Mouse (Mus musculus) A20 (cell line): Measurements from ENCODE around the gene Naxd.

Experiments
- DNase-seq: peaks from one replicate; pipeline ENCODE4 v3.0.0-alpha.2; 2011; ENCODE audit warnings: low read depth, low spot score

Gene Naxd

GRCm38 (mm10) chr8:11555720-11556591 lies 58.6 kb downstream of the Naxd start:
- DNase-seq, result peak; percentile 100

- DNase-seq, result peak; percentile 84
These were observed 59.6 kb downstream of the Naxd start for GRCm38 (mm10) chr8:11556691-11557423.

DNA sequence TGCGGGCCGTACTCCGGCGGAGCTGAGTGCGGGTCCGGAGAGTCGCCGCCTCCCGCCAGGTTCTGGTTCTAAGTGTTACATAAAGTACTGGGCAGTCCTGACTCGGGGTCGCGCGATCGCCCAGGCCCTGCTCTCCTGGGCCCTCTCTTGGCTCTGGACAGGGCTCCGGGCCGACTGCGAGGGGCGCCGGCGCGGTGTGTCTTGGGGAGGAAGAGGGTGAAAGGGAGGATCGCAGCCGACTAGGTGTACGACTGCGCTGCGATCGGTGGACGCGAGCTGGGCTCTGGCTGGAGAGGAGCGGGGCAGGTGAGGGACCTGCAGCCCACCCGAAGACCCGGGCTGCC lies 60.1 kb downstream of the Naxd start:
- no peak for DNase-seq

DNA sequence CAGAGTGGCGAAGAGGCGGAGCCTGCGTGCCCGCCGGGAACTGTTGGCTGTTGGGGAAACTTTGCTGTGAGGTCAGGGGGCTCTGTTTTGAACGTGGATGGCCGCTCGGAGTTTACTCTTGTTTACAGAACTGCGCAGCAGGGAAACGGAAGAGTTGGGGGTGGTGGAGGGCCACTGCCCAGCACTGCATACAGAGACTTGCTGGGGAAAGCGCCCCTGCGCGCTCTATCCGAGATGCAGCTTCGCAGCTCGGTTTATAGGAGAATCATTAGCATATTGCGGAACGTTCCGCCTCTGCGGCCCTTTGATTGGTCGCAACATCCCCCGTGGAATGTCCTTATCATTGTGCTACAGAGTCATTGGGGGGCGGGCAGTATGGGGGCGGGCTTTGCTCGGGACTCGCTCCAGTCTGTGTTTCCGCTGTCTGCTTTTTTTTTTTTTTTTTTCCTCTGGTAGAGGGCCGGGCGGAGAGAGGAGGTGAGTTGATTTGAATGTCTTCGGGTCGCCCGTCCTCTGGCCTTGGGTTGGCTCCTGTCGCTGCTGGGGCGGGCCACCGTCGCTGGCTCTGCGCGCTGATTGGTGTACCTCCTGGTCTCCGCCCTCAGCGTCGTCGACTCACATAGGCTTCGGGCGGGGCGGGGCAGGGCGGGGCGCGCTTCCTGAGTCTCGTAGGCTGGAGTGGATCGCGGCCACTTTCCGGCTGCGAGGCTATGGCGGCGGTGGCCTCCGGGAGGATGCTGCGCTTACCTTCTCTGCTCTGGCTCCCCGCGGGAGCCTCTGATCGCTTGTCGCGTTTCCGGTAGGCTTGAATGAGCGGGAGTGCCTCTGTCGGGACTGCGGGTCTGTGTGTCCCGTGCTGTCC lies 60.7 kb downstream of the Naxd start:
- peak; percentile 99 for DNase-seq

DNA sequence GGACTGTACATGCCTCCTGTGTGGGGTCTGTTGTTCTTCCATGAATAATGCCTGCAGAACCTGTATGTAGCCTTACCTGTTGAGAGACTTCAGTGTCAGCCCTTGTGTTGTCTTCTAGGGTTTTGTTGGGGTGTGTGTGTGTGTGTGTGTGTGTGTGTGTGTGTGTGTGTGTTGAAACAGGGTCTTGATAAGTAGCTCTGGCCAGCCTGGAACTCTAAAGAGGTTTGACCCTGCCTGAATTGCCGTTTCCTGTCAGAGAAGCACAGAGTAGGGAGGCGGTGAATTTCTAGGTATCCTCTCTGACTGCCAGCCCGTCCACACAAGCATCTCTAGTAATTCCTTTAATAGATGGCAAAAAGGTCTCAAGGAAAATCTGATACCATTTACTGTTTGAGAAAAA lies 62.2 kb downstream of the Naxd start:
- no peak for DNase-seq

DNA sequence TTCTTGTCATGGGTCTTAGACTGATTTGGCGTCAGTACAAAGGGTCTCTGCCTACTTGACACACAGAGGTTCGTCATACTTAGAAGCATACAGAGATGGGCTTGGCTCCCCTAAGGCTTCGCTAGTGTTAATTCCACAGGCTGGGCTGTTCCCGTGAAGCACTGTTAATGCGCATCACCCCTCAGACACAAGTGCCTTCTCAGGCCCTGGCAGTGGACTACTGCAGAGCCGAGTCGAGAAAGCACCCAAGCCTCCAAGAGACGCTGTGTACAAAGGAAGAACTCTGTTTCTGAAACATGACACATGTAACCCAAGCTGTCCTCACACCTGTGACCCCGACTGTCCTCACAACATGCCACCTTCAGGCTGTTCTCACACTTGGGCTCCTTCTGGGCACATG lies 62.9 kb downstream of the Naxd start:
- no peak for DNase-seq

GRCm38 (mm10) chr8:11564236-11564635 lies 66.9 kb downstream of the Naxd start:
- DNase-seq, result no peak
